Mouse (Mus musculus): ENCODE measurements around the gene Lrfn4. TPM values are rescaled to one million over a fixed set of nuclear protein-coding genes. Genes with fewer than 3 reads are reported as not detected.

Gene Lrfn4
- total RNA-seq (2012; rRNA removed), result 22.8 and 33.9 TPM in 2 replicates

DNA sequence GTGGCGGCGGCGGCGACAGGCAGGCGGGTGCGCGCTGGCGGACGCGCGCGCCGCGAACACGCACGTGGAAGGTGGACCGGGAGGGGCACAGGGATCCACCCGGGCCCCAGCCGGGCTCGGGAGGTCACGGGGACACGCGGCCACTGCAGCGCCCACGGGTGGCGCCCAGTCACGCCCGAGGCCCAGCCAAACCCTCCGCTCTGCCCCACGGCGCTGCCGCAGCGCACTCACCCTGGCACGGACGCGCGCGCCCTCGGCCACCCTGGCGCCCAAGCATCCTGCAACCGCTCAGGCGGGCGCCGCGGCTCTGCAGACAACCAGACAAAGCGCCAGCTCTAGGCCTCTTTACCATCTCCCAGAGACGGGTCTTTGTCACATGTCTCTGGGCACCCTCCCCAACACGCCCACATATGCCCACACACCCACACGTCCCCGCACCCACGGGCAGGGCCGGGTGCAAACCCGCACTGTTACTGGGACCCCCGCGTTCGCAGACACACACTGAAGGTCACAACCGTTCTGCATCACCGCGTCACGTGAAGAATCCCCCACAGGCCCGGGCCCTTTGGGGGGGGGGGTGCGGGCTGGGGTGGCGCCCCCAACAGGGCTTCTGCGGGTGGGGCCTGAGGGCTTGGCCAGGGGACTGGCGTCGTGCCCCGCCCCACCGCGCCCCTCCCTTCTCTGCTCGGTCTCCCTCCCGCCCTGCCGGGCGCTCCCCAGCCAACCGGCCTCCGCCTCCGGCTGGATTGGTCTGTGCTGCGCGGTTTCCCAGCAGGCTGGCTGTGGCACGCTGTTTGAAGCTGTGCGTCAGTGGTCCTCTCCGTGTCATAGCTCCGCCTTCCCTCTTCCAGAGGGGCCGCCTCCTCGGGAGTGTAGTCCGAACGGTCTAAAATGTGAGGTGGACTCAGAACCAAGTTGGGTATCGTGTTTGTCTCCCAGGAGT is at the start of gene Lrfn4:
Lrfn4 (minus strand) TSS at position 517 of the 943 bp plus-strand sequence.
- TF ChIP-seq CHD2 (IDR thresholded peaks at IDR 0.05; ENCODE audit: low read depth, low read length), result no peak
- 0 out of 2 replicates have a peak, but pooled peaks have one; percentile 25 for TF ChIP-seq HCFC1 (IDR thresholded peaks at IDR 0.05; ENCODE audit: borderline replicate concordance, insufficient read depth, low read length)
- H3K9me3 ChIP-seq (ENCODE audit: control insufficient read depth, insufficient read depth, low read depth, low read length), result no peaks in the 10 kb centered on the region
- in situ Hi-C loops (cut with MboI; ENCODE audit: low sequenced_read_pairs in 2 of 2, unreplicated experiment in 2 of 2), result no loop called here
- H3K4me3 ChIP-seq (ENCODE audit: insufficient read depth in 1 of 2, low read depth in 1 of 2, low read length in 2 of 2, poor library complexity in 1 of 2, severe bottlenecking in 1 of 2), result peak within 1 kb of the TSS; percentile 73 to 93
- H3K36me3 ChIP-seq (ENCODE audit: control insufficient read depth, insufficient read depth, low read length, poor library complexity, severe bottlenecking), result peaks cover 21% of the 10 kb centered on the region; the same call in 1 of the 2 replicates
- H3K9ac ChIP-seq (ENCODE audit: insufficient read depth, low read depth, low read length, poor library complexity, severe bottlenecking), result peak within 1 kb of the TSS; percentile 74
- H3K27ac ChIP-seq (ENCODE audit: insufficient read depth, low read depth, low read length, poor library complexity, severe bottlenecking), result peak within 1 kb of the TSS; percentile 2; the same call in 1 of the 2 replicates
- peak; percentile 81 for DNase-seq (ENCODE audit: low read depth, low spot score)
- peaks cover 0 to 30% of the 10 kb centered on the region in 2 experiments; a peak in 3 of 4 replicates for H3K4me1 ChIP-seq (ENCODE audit: control insufficient read depth in 2 of 2, insufficient read depth in 2 of 2, low read length in 2 of 2, poor library complexity in 1 of 2)

DNA sequence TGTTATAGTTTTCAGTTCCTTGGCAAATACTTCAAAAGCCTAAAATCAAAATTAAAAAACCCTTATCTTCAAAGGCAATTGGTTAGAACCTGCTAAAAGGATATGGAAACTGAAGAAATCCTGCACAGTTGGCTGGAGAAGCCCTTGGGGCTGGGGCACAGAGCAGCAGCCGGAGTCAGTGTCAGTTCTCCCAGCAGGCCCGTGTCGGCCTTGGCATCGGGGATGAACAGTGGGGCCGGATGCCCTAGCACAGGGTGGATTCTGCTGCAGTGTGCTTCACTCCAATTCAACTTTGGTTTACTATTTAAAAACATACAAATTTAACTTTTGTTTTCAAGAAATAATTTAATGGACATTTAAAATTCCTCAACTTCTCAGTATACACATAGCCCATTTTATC is 42.7 kb upstream of the Lrfn4 start:
- DNase-seq (ENCODE audit: low read depth, low spot score), result no peak
- H3K4me3 ChIP-seq (ENCODE audit: insufficient read depth in 1 of 2, low read depth in 1 of 2, low read length in 2 of 2, poor library complexity in 1 of 2, severe bottlenecking in 1 of 2), result no peak overlapping the region
- no peaks in the 10 kb centered on the region; a peak in 1 of 4 replicates for H3K4me1 ChIP-seq (ENCODE audit: control insufficient read depth in 2 of 2, insufficient read depth in 2 of 2, low read length in 2 of 2, poor library complexity in 1 of 2)
- TF ChIP-seq HCFC1 (IDR thresholded peaks at IDR 0.05; ENCODE audit: borderline replicate concordance, insufficient read depth, low read length) (no peak), MAFK (IDR thresholded peaks at IDR 0.05; ENCODE audit: insufficient read depth, low read depth, low read length) (no peak), CHD2 (IDR thresholded peaks at IDR 0.05; ENCODE audit: low read depth, low read length) (no peak), ZNF384 (IDR thresholded peaks at IDR 0.05; ENCODE audit: low read depth, low read length) (no peak), ZC3H11A (IDR thresholded peaks at IDR 0.05; ENCODE audit: borderline replicate concordance, low read depth, low read length) (no peak)
- no peaks in the 10 kb centered on the region for H3K9me3 ChIP-seq (ENCODE audit: control insufficient read depth, insufficient read depth, low read depth, low read length)
- no peak overlapping the region for H3K27ac ChIP-seq (ENCODE audit: insufficient read depth, low read depth, low read length, poor library complexity, severe bottlenecking)
- no peak overlapping the region for H3K9ac ChIP-seq (ENCODE audit: insufficient read depth, low read depth, low read length, poor library complexity, severe bottlenecking)
- in situ Hi-C loops (cut with MboI; ENCODE audit: low sequenced_read_pairs in 2 of 2, unreplicated experiment in 2 of 2), result no loop called here
- no peaks in the 10 kb centered on the region for H3K36me3 ChIP-seq (ENCODE audit: control insufficient read depth, insufficient read depth, low read length, poor library complexity, severe bottlenecking)

DNA sequence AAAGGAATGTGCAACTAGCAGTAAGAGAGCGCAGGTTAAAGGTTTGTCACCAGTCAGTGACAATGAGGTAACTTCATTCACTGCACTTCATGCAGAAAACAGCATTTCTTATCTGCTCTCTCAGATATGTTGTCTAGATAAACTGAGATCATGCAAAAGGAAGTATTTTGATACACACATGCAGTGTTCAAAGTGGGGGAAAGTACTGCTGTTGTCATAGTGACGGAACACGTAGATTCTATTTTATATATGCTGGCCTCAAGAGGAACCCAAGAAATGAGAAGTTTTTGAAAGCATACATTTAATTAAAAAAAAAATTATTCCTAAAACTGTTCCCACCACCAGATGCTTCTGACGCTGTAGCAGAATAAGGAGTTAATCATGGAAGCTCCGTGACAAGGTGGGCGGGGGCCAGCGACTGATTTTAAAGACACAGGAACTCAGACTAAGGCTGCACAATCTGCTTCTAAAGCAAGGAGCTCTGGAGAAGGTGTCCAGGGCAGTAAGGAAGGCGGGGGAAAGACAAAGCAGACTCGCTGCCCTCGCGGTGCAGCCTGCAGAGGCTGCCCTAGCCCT is 31.5 kb upstream of the Lrfn4 start:
- no peak for DNase-seq (ENCODE audit: low read depth, low spot score)
- in situ Hi-C loops (cut with MboI; ENCODE audit: low sequenced_read_pairs in 2 of 2, unreplicated experiment in 2 of 2), result loop anchor here (5.0 to 25.0 kb wide), 4 partner anchors 90 to 340 kb away; partner anchors contain the start of genes Mrpl11 (in 1 of the 2) and Npas4 (in 1 of the 2)
- no peak for TF ChIP-seq ZC3H11A (IDR thresholded peaks at IDR 0.05; ENCODE audit: borderline replicate concordance, low read depth, low read length)
- TF ChIP-seq CHD2 (IDR thresholded peaks at IDR 0.05; ENCODE audit: low read depth, low read length), result no peak
- no peak for TF ChIP-seq MAFK (IDR thresholded peaks at IDR 0.05; ENCODE audit: insufficient read depth, low read depth, low read length)
- no peak for TF ChIP-seq HCFC1 (IDR thresholded peaks at IDR 0.05; ENCODE audit: borderline replicate concordance, insufficient read depth, low read length)
- TF ChIP-seq ZNF384 (IDR thresholded peaks at IDR 0.05; ENCODE audit: low read depth, low read length), result no peak
- Histone ChIP-seq H3K27ac (ENCODE audit: insufficient read depth, low read depth, low read length, poor library complexity, severe bottlenecking) (no peak overlapping the region), H3K36me3 (ENCODE audit: control insufficient read depth, insufficient read depth, low read length, poor library complexity, severe bottlenecking) (no peaks in the 10 kb centered on the region), H3K4me1 (ENCODE audit: control insufficient read depth in 2 of 2, insufficient read depth in 2 of 2, low read length in 2 of 2, poor library complexity in 1 of 2) (no peaks in the 10 kb centered on the region), H3K9ac (ENCODE audit: insufficient read depth, low read depth, low read length, poor library complexity, severe bottlenecking) (no peak overlapping the region), H3K9me3 (ENCODE audit: control insufficient read depth, insufficient read depth, low read depth, low read length) (no peaks in the 10 kb centered on the region), H3K4me3 (ENCODE audit: insufficient read depth in 1 of 2, low read depth in 1 of 2, low read length in 2 of 2, poor library complexity in 1 of 2, severe bottlenecking in 1 of 2) (no peak overlapping the region)

DNA sequence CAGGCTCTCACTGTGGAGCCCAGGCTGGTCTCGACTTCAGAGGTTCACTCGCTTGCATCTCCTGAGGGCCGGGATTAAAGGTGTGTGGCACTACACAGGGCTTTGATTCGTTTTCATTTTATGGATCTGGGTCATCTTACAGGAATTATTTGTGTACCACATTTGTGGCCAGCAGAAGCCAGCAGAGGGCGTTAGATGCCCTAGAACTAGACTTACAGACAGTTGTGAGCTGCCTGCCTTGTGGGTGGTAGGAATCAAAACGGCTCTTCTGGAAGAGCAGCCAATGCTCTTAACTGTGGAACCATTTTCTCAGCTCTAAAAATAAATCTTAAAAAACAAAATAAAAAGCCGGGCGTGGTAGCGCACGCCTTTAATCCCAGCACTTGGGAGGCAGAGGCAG is 28.8 kb upstream of the Lrfn4 start:
- Histone ChIP-seq H3K4me1 (ENCODE audit: control insufficient read depth in 2 of 2, insufficient read depth in 2 of 2, low read length in 2 of 2, poor library complexity in 1 of 2) (no peaks in the 10 kb centered on the region), H3K9ac (ENCODE audit: insufficient read depth, low read depth, low read length, poor library complexity, severe bottlenecking) (no peak overlapping the region), H3K9me3 (ENCODE audit: control insufficient read depth, insufficient read depth, low read depth, low read length) (no peaks in the 10 kb centered on the region), H3K4me3 (ENCODE audit: insufficient read depth in 1 of 2, low read depth in 1 of 2, low read length in 2 of 2, poor library complexity in 1 of 2, severe bottlenecking in 1 of 2) (no peak overlapping the region), H3K27ac (ENCODE audit: insufficient read depth, low read depth, low read length, poor library complexity, severe bottlenecking) (no peak overlapping the region), H3K36me3 (ENCODE audit: control insufficient read depth, insufficient read depth, low read length, poor library complexity, severe bottlenecking) (no peaks in the 10 kb centered on the region)
- peak; percentile 50 for DNase-seq (ENCODE audit: low read depth, low spot score)
- TF ChIP-seq ZC3H11A (IDR thresholded peaks at IDR 0.05; ENCODE audit: borderline replicate concordance, low read depth, low read length) (0 out of 2 replicates have a peak, but pooled peaks have one; percentile 11), HCFC1 (IDR thresholded peaks at IDR 0.05; ENCODE audit: borderline replicate concordance, insufficient read depth, low read length) (no peak), MAFK (IDR thresholded peaks at IDR 0.05; ENCODE audit: insufficient read depth, low read depth, low read length) (no peak), ZNF384 (IDR thresholded peaks at IDR 0.05; ENCODE audit: low read depth, low read length) (no peak), CHD2 (IDR thresholded peaks at IDR 0.05; ENCODE audit: low read depth, low read length) (no peak)
- in situ Hi-C loops (cut with MboI; ENCODE audit: low sequenced_read_pairs in 2 of 2, unreplicated experiment in 2 of 2), result loop anchor here (25.0 kb wide), 3 partner anchors 93 to 343 kb away; partner anchors contain the start of genes Mrpl11 (in 1 of the 2) and Npas4 (in 1 of the 2)
